Mouse (Mus musculus) testis, adult 2 months (tissue): ENCODE measurements around the gene Cdhr3.
"Not testable (repeated sequence)": the region's sequence is repeated elsewhere in the genome, so short reads cannot be mapped to it uniquely, and the experiment has no call there.

ENCODE experiments used
- CTCF ChIP-seq: fragments of 200-500 bp; IDR thresholded peaks from 2 replicates; pipeline ENCODE4 v1.5.1; 2012; ENCODE audit warnings: low read depth, mild to moderate bottlenecking, inconsistent platforms, low read length, moderate library complexity; ENCODE audit not compliant: control insufficient read depth, insufficient read depth, insufficient replicate concordance
- POLR2A ChIP-seq: fragments of 200-500 bp; IDR thresholded peaks from 2 replicates; pipeline ENCODE4 v1.6.1; 2012; ENCODE audit warnings: low read depth, mild to moderate bottlenecking, inconsistent platforms, low read length, moderate library complexity; ENCODE audit not compliant: control insufficient read depth

DNA sequence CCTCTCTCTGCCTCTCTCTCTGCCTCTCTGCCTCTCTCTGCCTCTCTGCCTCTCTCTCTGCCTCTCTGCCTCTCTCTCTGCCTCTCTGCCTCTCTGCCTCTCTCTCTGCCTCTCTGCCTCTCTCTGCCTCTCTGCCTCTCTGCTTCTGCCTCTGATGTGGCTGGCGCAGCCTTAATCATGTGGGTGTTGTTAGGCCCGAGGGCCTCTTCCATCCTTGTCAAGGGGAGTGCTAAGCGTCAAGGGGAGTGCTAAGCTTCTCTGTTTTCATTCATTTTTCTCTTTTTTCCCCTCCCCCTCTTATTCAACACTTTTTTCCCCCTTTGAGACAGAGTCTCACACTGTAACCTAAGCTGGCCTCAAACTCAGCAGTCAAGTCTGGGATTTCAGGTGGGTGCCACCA lies 92.9 kb downstream of the Cdhr3 start:
- not testable (repeated sequence) for TF ChIP-seq CTCF, POLR2A
